Mouse (Mus musculus): Measurements from ENCODE around the gene Pea15a.

GRCm38 (mm10) chr1:172228209-172228608 is 21.6 kb upstream of the Pea15a start:
- TF ChIP-seq GATA1 (IDR thresholded peaks at IDR 0.05; ENCODE audit: low read length) (no peak), TAL1 (IDR thresholded peaks at IDR 0.05; ENCODE audit: low read length) (no peak)

Measured in erythroblast, embryonic 14.5 days (primary cell).